Mouse (Mus musculus) gastrocnemius, postnatal 36 days (tissue): ENCODE measurements around the gene Krtap29-1. TPM values are rescaled to one million over a fixed set of nuclear protein-coding genes. Genes with fewer than 3 reads are reported as not detected.

Experiments used
- DNase-seq, 2 experiments: peaks; one replicate each; pipeline ENCODE4 v3.0.0; 2022
- intact Hi-C: fragments of 180-260 bp; cut with DNase I; formaldehyde crosslinking; loops from one replicate; pipeline ENCODE4 v1.15.1; 2025
- long read RNA-seq, 2 experiments: library from polyadenylated mRNA; stranded (forward); transcript quantifications; one replicate each; pipeline ENCODE4 v2.0.0; 2021
- total RNA-seq, 2 experiments: library from RNA; stranded (reverse); gene quantifications; 2 replicates each; pipeline ENCODE4 v1.2.3; 2021

The Krtap29-1 gene
- total RNA-seq, result not detected
- long read RNA-seq, experiment 1, result 0 reads
- long read RNA-seq, experiment 2, result 0 reads

DNA sequence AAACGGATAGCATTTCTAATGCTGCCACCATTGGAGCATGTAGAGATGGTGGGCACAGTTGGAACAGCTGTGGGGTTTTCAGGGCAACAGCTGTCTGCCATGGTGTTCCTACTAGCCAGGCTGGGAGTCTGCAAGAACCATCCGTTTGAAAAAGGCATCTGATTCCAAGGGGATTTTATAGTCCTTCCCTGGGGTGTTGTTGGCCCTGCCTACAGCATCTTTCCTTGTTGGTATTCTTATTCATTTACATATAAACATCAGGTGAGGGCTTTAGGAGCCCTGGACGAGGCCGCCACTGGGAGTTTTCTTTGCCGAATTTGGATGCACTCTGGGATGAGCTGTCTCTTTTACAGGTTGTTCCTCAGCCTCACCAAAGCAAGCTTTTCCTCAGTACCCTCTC lies at the start of gene Krtap29-1:
TSS of gene Krtap29-1 (minus strand) at position 101 of the 400 bp plus-strand sequence.
- intact Hi-C loops, result no loop called here
- DNase-seq, result no peak

DNA sequence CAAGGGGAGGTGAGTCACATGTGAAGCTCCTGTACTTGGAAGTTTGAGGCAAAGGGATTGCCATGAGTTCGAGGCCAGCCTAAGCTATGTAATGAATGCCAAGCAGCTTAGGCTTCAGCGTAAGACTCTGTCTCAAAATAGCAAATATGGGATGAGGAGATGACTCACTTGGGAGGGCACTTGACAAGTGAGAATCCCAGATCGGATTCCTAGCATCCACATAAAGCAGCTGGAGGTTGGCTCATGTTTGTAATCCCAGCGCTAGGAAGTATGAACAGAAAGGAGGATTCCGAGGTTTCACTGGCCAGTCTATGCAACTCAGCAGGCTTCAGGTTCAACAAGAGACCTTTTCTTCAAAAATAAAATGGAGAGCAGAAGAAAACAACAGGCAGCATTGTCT lies 42.6 kb upstream of the Krtap29-1 start:
- intact Hi-C loops, result no loop called here
- no peak for DNase-seq

DNA sequence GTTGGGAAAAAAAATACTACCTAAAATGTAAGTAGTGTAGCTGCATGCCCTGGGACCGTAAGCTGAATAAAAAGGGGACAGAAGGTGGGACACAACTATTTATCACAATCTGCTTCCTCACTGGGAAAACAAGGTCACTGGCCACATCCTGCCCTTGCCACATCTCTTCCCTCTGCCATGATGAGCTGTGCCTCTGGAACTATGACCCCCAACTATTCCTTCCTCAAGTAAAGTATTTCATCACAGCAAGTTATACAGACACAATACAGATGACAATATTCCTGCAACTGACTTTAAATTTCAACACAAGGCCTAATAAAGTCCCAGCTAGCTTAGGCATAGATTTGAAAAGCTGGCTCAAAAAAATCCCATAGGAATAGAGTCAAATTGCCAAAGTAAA lies 40.6 kb upstream of the Krtap29-1 start:
- DNase-seq, result no peak
- intact Hi-C loops, result no loop called here

DNA sequence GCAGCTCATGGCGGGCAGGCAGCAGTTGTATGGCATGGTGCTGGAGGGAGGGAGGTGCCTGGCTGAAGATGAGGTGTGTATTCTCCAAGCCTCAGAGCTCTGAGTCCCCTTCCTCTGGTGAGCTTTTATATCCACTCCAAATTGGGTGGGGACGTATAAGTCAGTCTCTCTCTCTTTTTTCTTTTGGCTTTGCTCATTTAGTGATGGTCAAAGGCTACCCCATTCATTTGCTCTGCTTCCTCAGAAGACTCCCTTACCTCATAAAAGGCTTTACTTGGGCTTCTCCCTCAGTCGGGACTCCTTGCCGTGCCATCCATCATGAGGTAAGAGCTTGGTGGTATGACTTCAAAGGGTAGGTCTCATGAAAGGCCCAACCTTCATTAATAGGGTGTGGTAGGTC lies 37.3 kb upstream of the Krtap29-1 start, which contains the start of gene Krt33a:
TSS of gene Krt33a (minus strand) at position 101 of the 400 bp plus-strand sequence.
- intact Hi-C loops, result no loop called here
- no peak for DNase-seq

DNA sequence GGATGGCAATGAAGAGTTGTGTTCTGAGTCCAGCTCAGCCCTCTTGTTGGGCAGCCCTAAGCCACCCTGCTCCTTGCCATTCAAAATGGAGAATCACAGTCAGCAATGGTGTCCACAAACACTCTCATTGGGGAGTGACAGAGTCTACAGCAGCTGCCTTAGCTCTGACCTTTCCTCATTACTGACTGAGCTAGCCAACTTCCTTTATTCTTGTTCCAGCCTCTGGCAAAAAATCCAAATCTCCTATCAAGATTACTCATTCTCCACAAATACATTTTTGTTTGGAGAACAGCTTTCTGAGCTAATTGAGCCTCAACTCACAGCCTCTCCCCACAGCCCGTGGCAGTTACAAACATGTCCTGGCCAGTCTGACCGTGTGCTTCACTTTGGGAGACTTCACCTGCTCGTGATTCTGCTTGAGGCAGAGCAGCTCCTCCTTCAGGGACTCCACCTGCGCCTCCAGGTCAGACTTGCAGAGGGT lies 34.9 kb upstream of the Krtap29-1 start:
- intact Hi-C loops, result no loop called here
- no peak for DNase-seq

DNA sequence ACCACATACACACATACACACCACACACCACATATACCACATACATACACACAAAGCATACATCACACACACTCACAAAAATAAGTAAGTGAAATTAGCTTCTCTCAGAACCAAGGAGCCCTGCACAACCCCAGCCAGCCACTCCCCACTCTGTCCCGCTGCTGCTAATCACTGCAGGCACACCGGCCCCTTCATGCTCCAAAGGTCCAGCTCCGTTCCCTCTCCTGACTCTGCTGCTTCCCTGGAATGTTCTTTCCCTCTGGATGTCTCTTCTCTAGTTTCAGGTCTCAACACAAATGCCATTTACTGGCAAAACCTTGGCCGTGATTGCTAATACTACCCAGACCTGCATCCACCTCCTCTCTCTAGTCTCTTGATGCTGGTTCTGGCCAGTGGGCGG lies 31.8 kb upstream of the Krtap29-1 start:
- intact Hi-C loops, result no loop called here
- DNase-seq, result no peak

DNA sequence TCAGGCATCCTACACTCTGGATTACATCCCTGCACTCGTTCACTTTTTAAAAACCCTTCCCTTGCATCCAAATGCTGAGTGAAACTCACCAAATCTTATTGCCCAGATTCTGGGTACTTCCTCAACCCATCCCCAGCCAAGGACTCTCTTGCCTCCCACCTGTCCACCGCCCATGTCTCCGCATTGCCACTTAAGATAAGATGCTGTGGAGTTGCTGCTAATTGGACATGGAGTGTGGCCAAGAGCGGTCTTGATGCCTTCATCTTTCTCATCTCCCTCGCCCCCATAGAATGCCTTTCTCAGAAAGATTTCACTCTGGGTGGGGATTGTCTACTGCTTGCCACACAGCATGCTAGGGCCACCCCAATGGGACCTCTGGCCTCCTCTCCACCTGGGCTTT lies 29.5 kb upstream of the Krtap29-1 start:
- intact Hi-C loops, result no loop called here
- DNase-seq, result no peak

DNA sequence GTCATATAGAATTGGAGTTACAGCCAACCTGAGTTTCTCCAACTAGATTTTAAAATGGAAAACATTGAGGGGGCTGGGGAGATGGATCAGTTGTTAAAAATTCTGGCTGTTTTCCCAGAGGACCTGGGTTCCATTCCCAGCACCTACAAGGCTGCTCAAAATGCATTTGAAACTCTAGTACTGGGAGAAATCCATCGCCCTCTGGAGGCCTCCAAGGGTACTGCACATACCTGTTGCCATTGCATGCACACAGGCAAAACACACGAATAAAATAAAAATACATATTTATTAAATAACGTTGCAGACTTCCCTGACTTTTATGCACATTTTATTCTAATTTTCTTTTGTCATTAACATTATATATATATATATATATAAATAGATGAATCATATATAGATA lies 27.8 kb upstream of the Krtap29-1 start:
- no peak for DNase-seq
- intact Hi-C loops, result no loop called here

DNA sequence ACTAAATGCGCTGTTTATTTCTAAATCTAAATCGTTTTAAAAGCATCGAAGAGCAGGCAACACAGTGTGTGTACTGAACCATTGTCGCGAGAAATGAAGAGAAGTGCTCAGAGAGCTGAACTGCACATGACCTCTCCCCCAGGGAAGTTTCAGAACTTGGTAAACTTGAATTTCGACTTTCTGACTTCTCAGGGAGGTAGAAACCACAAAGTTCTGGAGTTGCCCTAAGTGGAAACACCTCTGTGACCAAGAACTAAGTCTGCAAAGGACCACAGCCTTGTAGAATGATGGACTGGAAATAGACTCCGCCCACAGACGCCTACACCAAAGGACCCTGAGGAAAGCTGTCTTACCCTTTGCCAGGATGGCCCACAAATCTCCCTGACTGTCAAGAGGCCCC lies 27.1 kb upstream of the Krtap29-1 start:
- no peak for DNase-seq
- intact Hi-C loops, result loop anchor here (2.0 kb wide), 1 partner anchor 541 kb away; no protein-coding TSS in a partner anchor

DNA sequence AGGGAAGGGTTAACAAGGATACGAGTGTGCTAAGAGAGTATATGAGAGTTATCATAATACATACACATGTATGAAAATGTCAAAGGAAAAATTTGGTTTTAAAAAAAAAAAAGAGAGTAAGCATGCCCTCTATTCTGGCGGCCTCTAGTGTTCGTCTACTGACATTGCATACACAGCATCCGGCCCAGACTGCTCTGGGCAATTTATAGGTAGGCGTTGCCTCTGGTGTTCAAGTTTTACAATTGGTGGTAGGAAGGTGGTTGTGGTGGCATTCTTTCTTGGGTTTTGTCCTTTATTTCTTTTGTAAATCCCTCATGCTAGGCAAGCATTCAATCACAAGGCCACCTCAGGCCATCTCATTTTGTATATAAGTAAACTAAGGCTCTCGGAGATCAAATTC lies 26.0 kb upstream of the Krtap29-1 start:
- DNase-seq, result no peak
- intact Hi-C loops, result loop anchor here (2.0 kb wide), 1 partner anchor 540 kb away; no protein-coding TSS in a partner anchor

DNA sequence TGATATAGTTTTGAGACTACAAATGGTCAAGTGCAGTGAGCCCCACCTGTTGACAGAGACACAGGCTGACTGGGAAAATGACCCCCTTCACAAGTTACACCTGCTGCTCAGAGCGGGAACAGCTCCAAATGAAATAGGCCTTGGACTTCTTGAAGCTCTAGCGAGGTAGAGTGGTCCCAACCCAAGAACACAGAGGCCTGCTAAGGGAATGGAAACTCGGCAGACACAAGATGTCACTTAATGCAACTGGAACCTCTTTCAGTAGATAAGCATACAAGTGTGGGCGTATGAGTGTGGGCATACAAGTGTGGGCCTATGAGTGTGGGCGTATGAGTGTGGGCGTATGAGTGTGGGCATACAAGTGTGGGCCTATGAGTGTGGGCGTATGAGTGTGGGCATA lies 20.2 kb upstream of the Krtap29-1 start:
- intact Hi-C loops, result no loop called here
- no peak for DNase-seq

DNA sequence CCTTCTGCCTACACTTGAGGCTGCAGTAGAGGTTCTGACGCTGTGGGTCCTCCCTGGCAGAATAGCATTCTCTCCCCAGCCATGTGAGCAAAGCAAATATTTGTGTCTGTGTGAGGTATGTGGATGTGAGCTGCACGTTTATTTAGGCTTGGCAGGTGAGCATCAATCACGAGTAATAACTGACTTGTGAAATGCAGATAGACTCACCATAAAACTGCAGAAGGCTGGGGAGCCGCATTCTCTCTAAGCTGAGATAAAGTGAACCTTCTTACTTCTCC lies 15.5 kb upstream of the Krtap29-1 start:
- intact Hi-C loops, result no loop called here
- no peak for DNase-seq

DNA sequence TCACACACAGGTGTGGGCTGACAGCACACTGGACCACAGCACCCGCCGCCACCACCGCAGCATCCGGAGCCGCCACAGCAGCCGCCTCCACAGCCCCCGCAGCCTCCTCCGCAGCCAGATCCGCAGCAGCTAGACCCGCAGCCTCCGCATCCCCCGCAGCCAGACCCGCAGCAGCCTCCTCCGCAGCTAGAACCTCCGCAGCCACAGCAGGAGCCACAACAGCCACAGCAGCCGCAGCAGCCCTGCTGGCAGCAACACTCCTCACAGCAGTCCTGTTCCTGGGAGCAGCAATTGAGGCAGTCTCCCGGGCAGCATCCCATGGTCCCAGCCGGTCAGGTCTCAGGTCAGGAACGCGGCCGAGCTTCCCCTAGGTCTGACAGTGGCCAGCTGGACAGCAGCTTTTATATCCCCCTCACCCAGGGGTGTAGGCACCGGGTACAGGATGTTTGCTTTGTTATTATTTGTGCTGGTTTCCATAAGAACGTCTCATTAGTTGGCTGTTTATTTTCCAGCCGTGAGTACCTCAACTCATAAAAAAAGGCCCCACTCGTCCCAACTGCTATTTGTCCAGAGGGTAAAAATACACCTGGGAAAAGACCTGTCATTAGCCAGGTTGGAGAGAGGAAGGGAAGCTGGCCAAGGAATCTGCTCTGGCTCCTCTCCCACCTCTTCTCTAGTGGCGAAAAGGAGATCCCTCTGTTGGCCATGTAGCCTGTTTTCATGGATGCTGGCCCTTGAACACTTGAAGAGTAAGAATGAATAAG lies 14.9 kb upstream of the Krtap29-1 start, which contains the start of gene Krtap17-1:
TSS of gene Krtap17-1 (minus strand) at position 375 of the 764 bp plus-strand sequence.
- no peak for DNase-seq
- intact Hi-C loops, result no loop called here

DNA sequence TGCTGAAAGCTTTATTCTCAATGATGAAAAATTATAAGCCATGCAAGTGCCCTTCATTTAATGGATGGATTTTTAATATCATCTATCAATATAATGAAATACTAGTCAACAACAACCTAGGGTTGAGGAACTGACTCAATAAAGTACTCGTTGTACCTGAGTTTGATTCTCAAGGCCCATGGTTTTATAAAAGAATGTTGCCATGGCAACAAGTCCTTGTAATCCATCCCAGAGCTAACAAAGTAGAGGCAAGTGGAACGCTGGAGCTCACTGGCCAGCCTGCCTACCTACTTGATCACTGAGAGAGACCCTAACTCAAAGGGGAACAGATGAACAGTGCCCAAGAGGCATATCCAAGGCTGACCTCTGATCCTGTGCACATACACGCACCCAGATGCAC lies 11.7 kb upstream of the Krtap29-1 start:
- DNase-seq, result no peak
- intact Hi-C loops, result no loop called here

DNA sequence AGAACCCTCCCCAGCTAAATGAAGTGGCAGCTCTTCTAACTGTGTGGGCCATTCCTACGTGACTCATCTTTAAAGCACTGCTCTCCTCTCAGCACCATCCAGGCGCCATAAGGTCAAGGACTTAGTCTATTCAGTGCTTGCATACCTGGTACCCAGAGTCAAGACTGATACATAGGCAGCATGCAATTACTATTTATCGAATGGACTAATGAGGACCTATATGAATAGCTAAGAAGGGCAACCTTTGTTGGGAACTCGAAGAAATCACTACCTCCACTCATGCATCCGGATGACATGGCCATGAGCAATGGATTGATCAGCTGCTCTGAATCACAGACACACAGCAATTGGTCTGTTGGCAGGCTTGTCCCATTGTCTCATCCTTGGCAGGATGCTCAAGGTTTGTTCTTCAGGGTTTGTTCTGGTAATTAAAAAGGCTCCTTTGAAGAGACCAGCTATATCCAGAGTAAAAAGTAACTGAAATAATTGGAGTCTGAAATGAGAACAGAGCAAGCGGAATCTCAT lies 11.1 kb upstream of the Krtap29-1 start:
- intact Hi-C loops, result no loop called here
- no peak for DNase-seq

DNA sequence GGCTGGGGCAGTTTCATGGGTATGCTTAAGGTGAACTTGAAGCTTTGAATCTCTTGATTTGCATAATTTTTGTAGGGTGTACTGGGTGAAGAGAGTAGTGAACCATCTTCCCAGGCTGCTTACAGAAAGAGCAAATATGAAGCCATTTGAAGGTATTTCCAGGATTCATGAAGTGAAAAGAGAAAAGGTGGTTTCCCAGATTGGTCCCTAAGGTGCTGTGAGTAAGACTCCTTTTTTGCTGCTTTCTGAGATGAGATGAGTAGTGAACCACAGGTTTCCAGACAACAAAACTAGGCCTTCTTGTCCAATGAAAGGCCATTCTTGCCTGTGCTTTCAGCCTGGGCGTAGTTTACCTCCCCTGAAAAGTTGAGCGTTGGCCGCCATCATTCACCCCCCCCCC lies 9.7 kb upstream of the Krtap29-1 start:
- intact Hi-C loops, result no loop called here
- no peak for DNase-seq

DNA sequence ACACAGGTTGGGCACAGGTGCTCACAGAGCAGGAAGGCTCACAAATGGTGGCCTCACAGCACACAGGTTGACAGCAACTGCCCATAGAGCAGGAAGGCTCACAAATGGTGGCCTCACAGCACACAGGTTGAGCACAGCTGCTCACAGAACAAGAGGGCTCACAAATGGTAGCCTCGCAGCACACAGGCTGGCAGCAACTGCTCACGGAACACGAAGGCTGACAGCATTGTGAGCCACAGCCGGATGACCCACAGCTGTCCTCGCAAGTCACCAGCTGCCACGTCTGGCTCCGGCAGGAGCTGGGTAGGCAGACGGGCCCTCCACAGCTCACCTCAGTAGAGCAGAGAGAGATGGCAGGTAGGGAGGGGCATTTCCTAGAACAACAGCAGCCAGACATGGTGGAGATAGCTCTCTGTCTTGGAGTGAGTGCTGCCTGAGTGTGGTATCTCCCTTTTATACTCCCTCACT lies 7.4 kb upstream of the Krtap29-1 start, which contains the start of gene Krtap16-1:
TSS of gene Krtap16-1 (minus strand) at position 418 of the 468 bp plus-strand sequence.
- no peak for DNase-seq
- intact Hi-C loops, result no loop called here

DNA sequence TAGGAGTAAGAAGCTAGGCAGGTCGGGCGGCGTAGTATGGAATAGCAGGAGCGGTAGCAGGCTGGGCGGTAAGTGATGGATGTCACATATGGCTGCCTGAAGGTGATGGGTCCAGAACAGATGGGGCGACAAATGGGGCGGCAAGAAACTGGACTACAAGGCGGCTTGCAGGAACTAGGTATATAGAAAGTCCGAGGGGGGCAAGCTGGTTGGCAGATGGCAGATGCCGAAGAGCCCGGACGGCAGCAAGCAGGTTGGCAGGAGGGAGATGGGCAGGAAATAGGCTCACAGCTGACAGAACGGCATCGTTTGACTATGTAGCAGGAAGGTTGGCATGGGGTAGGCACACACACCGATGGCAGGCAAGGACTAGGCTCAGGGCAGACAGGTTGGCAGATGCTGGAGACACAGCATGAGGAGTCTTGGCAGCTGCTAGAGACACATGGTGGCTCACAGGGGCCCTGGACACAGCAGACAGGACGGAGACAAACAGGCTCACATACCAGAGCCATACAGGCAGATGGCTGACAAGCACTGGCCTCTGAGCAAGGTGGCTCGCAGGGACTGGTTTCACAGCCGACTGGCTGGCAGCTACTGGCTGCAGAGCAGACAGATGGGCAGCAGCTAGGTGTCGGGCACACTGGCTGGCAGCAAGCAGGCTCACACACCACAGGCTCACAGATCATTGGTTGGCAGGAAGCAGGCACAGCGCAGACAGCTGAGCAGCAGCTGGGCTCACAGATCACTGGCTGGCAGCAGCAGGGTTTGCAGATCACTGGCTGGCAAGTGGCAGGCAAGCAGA lies 6.6 kb upstream of the Krtap29-1 start:
- peak; percentile 18 to 27 for DNase-seq
- intact Hi-C loops, result no loop called here

DNA sequence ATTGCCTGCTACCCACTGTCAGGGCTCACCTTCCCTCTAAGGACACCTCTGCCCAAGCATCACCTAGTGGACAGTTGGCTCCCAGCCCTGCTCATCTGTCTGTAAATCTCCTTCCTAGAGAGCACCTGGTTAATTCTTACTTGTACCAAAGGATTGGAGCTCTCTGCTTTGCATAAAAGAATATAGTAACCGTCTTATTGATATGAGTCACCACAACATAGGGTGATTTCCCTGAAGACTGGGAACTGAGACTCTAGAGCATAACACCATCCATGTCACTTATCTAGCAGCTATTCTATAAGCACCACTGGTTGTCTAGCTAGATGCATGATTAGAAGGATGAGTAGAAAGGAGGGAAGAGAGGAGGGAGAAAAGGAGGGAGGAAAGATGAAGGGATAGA lies 4.6 kb upstream of the Krtap29-1 start:
- intact Hi-C loops, result no loop called here
- no peak for DNase-seq

DNA sequence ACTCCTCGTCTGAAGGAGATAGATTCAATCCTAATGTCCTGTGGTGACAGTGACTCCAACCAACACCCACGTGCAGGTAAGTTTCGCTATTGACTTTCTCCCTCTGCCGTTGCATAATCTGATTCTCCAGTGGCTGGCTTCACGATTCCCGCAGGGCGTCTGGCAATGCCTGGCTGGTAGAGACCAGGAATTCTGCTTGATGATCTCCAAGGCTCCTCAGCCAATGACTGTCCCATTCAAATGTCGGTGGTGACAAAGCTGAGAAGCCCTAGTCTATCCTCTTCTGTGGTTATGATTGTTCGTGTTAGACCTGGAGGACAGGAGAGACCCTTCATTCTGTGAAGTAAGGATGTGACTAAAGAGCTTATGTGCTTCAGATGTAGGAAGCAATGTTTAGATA lies 3.9 kb upstream of the Krtap29-1 start:
- DNase-seq, result no peak
- intact Hi-C loops, result no loop called here

DNA sequence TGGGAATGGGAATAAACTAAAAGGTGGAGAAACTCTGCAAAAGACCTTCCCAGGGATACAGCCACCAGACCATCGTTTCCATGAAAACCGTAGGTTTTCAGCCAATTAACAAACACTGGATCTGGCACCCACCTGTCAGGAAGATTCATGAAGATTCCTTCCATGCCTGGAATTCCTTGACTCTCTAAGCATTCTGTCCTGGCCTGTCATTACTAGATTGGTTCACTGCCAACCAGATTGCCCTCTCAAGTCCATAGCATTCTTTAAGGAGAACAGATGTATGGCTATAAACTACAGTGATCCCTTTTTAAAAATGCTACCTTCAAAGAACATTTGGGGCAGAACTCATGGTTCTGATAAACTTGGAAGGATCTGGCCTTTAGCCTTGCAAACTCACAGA lies 12.9 kb downstream of the Krtap29-1 start:
- intact Hi-C loops, result no loop called here
- no peak for DNase-seq
